Mouse (Mus musculus) midbrain, postnatal 0 days (tissue): Measurements from ENCODE around the gene Foxp1. TPM values are rescaled to one million over a fixed set of nuclear protein-coding genes. Genes with fewer than 3 reads are reported as not detected.

Experiments
- ATAC-seq: fragments of 200-750 bp; cut with Nextera tagmentation; 2 replicates; pipeline ENCODE4 v1.8.0; 2017; ENCODE audit warnings: moderate number of reproducible peaks, mild to moderate bottlenecking, moderate TSS enrichment, moderate library complexity; ENCODE audit not compliant: low FRiP score
- DNase-seq: peaks from one replicate; pipeline ENCODE4 v3.0.0-alpha.2; 2015; ENCODE audit warnings: low spot score
- H3K27ac ChIP-seq: fragments of 300-500 bp; sonication (generic); 2 replicates; pipeline ENCODE4 v1.5.1; 2014; ENCODE audit warnings: low read depth, mild to moderate bottlenecking, low read length, mixed read lengths
- H3K27me3 ChIP-seq: fragments of 300-500 bp; sonication (generic); 2 replicates; pipeline ENCODE4 v1.6.1; 2014; ENCODE audit warnings: low read length, control low read depth, mixed read lengths; ENCODE audit not compliant: insufficient read depth
- H3K36me3 ChIP-seq: fragments of 300-500 bp; sonication (generic); 2 replicates; pipeline ENCODE4 v1.6.1; 2014; ENCODE audit warnings: low read length, control low read depth, mixed read lengths; ENCODE audit not compliant: insufficient read depth
- H3K4me1 ChIP-seq: fragments of 300-500 bp; sonication (generic); 2 replicates; pipeline ENCODE4 v1.6.1; 2014; ENCODE audit warnings: mild to moderate bottlenecking, control low read depth, antibody characterized with exemption, low read length, mixed read lengths; ENCODE audit not compliant: insufficient read depth
- H3K4me2 ChIP-seq: fragments of 300-500 bp; sonication (generic); 2 replicates; pipeline ENCODE4 v1.6.1; 2014; ENCODE audit warnings: low read depth, mild to moderate bottlenecking, low read length, mixed read lengths; ENCODE audit not compliant: poor library complexity, severe bottlenecking
- H3K4me3 ChIP-seq: fragments of 300-500 bp; sonication (generic); 2 replicates; pipeline ENCODE4 v1.5.1; 2014; ENCODE audit warnings: low read depth, mild to moderate bottlenecking, low read length, moderate library complexity
- H3K9ac ChIP-seq: fragments of 300-500 bp; sonication (generic); replicated peaks from 2 replicates; pipeline ENCODE4 v1.6.1; 2014; ENCODE audit warnings: mild to moderate bottlenecking, low read length, moderate library complexity, mixed read lengths; ENCODE audit not compliant: poor library complexity, severe bottlenecking
- H3K9me3 ChIP-seq: fragments of 300-500 bp; sonication (generic); 2 replicates; pipeline ENCODE4 v1.6.1; 2016; ENCODE audit warnings: low read length, control low read depth
- CTCF ChIP-seq: IDR thresholded peaks from 2 replicates; pipeline ENCODE4 v1.5.1; 2016; ENCODE audit warnings: antibody characterized with exemption, mild to moderate bottlenecking
- WGBS: fragments of 180-500 bp; shearing (Covaris S2); extraction: QIAGEN DNeasy Blood & Tissue Kit; methylation state at CpG from one replicate; pipeline ENCODE4 v1.1.7; 2014; 5-methylcytosine and 5-hydroxymethylcytosine counted together
- polyA plus RNA-seq: library from polyadenylated mRNA; unstranded; fragments of >200 nt; fragmentation: Nextera tagmentation; extraction: Ambion mirVana; gene quantifications from 2 replicates; pipeline ENCODE4 v1.2.1, GENCODE M21; 2015
- total RNA-seq: library from RNA; depleted of rRNA; stranded (reverse); fragments of >200 nt; gene quantifications from 2 replicates; pipeline ENCODE4 v1.2.3, GENCODE M21; 2014

The Foxp1 gene
- total and polyA plus RNA-seq, 2 experiments from 2014 or later = 71.1 to 74.3 TPM

DNA sequence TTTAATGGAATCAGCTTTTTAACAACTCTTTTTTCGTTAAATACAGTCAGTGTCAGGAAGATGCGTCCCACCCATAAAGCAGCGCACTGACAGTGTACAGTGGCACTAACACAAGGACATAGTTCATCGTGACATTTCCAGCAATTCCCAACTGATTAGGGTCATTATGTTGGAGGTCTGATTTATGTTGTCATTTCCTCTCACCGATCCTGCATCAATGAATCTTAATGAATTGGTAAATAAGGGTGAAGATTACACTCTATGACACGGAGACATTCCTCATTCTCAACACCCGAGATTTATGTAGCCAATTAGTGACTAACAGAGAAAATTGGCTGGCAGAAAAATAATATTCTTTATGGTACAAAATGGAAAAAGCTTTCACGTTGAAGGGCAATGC is 332.6 kb downstream of the Foxp1 start:
- no peak for DNase-seq
- WGBS = 47% methylated on average over 8 of the region's 8 CpGs
- no peak for ATAC-seq
- Histone ChIP-seq H3K4me1 (0 out of 2 replicates have a peak, but pooled peaks cover 6% of the 10 kb centered on the region), H3K9ac (no peak overlapping the region), H3K27ac (no peak overlapping the region), H3K9me3 (no peaks in the 10 kb centered on the region), H3K27me3 (no peaks in the 10 kb centered on the region), H3K4me2 (no peak overlapping the region), H3K4me3 (no peak overlapping the region), H3K36me3 (no peaks in the 10 kb centered on the region)
- no peak for TF ChIP-seq CTCF

DNA sequence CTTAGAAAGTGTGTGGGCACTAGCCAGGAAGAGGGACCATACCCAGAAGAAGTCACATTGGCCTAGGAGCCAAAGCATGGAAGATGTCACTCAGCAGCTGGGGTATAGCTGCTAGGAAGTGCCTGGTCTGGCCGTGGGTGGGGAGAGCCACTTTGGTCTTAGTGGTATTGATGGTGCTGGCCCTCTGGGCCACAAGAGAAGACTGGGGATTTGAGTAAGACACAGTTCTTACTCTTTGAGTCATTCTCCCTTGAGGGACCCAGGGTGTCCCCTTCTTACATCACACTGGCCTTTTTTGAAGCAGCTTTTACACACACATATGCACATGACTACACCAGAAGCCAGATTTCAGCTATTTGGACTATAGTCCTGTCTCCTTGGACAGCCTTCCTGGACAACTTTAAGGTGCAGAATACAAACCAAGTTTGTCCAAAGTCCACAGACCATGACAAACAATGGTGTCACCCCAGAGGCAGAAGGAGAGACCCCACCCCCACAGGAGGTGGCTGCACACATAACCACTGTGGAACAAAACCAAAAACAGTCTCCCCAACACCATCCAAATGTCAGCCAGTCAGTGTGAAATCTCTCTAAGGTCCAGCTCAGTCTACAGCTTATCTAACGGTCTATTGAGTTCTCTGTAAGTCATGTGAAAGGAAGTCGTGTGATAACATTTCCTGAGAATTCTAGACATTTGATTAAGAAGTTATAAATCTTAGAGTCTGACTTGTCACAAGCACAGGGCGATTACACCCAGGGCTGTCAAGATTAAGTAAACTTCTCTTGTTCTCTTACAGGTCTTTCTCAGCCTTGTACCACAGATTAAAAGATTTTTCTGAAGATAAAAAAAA is 333.9 kb downstream of the Foxp1 start:
- Histone ChIP-seq H3K9ac (no peak overlapping the region), H3K4me1 (0 out of 2 replicates have a peak, but pooled peaks cover 6% of the 10 kb centered on the region), H3K27me3 (no peaks in the 10 kb centered on the region), H3K4me3 (no peak overlapping the region), H3K36me3 (no peaks in the 10 kb centered on the region), H3K9me3 (no peaks in the 10 kb centered on the region), H3K4me2 (no peak overlapping the region), H3K27ac (no peak overlapping the region)
- no peak for TF ChIP-seq CTCF
- ATAC-seq (no peak), DNase-seq (no peak)
- WGBS = 73% methylated on average over 4 of the region's 4 CpGs

DNA sequence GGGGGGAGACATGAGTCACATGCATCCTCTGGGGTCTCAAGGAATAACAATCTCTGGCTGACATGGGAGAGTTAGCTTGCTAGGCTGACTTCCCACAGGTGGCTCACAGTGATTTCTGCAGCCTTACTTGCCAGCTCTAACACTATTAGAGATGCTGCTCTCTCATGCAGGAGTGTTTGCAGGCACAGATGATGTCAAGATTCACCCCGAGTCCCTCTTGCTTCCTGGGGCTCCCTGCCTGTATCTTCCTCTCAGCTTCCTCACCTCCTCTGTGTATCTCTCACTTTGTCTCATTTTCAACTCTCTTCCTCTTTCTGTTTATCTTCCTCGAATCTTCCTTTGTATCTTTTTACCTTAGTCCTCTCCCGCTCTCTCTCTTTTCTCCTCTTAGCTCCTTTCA is 334.6 kb downstream of the Foxp1 start:
- Histone ChIP-seq H3K27ac (no peak overlapping the region), H3K4me2 (no peak overlapping the region), H3K4me1 (0 out of 2 replicates have a peak, but pooled peaks cover 6% of the 10 kb centered on the region), H3K36me3 (no peaks in the 10 kb centered on the region), H3K9ac (no peak overlapping the region), H3K27me3 (no peaks in the 10 kb centered on the region), H3K4me3 (no peak overlapping the region), H3K9me3 (no peaks in the 10 kb centered on the region)
- DNase-seq (no peak), ATAC-seq (no peak)
- no peak for TF ChIP-seq CTCF
- 77% methylated on average over 3 of the region's 3 CpGs for whole genome bisulfite sequencing

GRCm38 (mm10) chr6:99187415-99187814 is 335.1 kb downstream of the Foxp1 start:
- DNase-seq = no peak
- TF ChIP-seq CTCF = no peak
- Histone ChIP-seq H3K4me3 (no peak overlapping the region), H3K4me2 (no peak overlapping the region), H3K4me1 (0 out of 2 replicates have a peak, but pooled peaks cover 6% of the 10 kb centered on the region), H3K36me3 (no peaks in the 10 kb centered on the region), H3K27me3 (no peaks in the 10 kb centered on the region), H3K27ac (no peak overlapping the region), H3K9ac (no peak overlapping the region), H3K9me3 (no peaks in the 10 kb centered on the region)
- 70% methylated on average over 2 of the region's 2 CpGs for WGBS
- no peak for ATAC-seq

DNA sequence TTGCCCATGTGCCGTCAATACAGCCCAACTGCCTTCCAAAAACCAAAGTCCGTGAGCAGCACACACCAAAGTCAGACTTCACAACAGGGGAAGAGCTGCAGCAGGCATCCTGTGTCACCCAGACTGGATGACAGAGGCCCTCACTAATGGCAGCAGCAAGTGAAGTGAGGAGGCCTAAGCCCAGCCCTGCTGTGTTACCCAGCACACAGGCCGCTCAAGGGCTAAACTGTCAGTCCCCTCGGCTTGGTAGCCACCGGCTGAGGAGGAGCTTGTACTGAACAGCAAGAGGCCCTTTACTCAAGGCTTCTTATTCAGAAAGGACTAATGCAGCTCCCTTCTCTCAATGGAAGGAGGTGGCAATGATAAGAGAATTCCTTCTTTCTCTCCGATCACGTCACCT is 336.0 kb downstream of the Foxp1 start:
- no peak overlapping the region for H3K4me2 ChIP-seq
- no peaks in the 10 kb centered on the region for H3K9me3 ChIP-seq
- no peaks in the 10 kb centered on the region for H3K36me3 ChIP-seq
- no peak overlapping the region for H3K27ac ChIP-seq
- no peak overlapping the region for H3K4me3 ChIP-seq
- no peak for TF ChIP-seq CTCF
- no peaks in the 10 kb centered on the region for H3K27me3 ChIP-seq
- DNase-seq (no peak), ATAC-seq (no peak)
- no peak overlapping the region for H3K9ac ChIP-seq
- WGBS = 47% methylated on average over 7 of the region's 7 CpGs
- H3K4me1 ChIP-seq = 0 out of 2 replicates have a peak, but pooled peaks cover 5% of the 10 kb centered on the region

DNA sequence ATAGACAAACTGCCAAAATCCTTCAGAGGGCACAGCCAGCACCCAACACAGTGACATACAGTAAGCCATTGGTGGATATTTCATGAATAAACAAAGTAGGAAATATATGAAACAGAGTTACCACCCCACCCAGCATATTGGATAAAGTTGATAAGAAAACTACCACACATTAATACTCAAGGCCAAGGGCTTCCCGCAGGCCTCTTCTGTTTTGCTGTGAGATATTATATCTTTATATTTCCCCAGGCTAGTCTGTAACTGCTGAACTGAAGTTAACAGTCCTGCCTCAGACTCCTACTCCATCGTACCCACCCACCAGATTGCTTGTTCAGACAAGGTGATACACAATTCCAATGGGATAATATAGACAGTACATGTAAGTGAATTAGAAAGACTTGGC is 336.7 kb downstream of the Foxp1 start:
- no peak overlapping the region for H3K9ac ChIP-seq
- 94% methylated on average over 2 of the region's 2 CpGs for WGBS
- no peaks in the 10 kb centered on the region for H3K36me3 ChIP-seq
- H3K4me2 ChIP-seq = no peak overlapping the region
- no peaks in the 10 kb centered on the region for H3K9me3 ChIP-seq
- 0 out of 2 replicates have a peak, but pooled peaks cover 3% of the 10 kb centered on the region for H3K4me1 ChIP-seq
- no peak for ATAC-seq
- no peaks in the 10 kb centered on the region for H3K27me3 ChIP-seq
- DNase-seq = no peak
- H3K4me3 ChIP-seq = no peak overlapping the region
- H3K27ac ChIP-seq = no peak overlapping the region
- no peak for TF ChIP-seq CTCF
